Mouse (Mus musculus) stomach, embryonic 15.5 days (tissue): ENCODE measurements at regions not wholly inside any gene's neighbourhood (a gene's known extent, or its start where the extent isn't known, plus 50 kb on each side); places are given as distances from the start of the nearest gene placed in this dataset.
A peak's percentile ranks its signal among the peaks of the same experiment; 100 is the strongest.

Source experiments
- ATAC-seq: fragments of 200-750 bp; cut with Nextera tagmentation; 2 replicates; pipeline ENCODE4 v1.8.0; 2017; ENCODE audit warnings: low read depth, moderate number of reproducible peaks, moderate TSS enrichment; ENCODE audit not compliant: insufficient read depth, low FRiP score
- H3K27ac ChIP-seq: fragments of 300-500 bp; sonication (generic); 2 replicates; pipeline ENCODE4 v1.5.1; 2015; ENCODE audit warnings: mild to moderate bottlenecking, inconsistent platforms
- H3K27me3 ChIP-seq: fragments of 300-500 bp; sonication (generic); replicated peaks from 2 replicates; pipeline ENCODE4 v1.6.1; 2015; ENCODE audit warnings: inconsistent platforms
- H3K36me3 ChIP-seq: fragments of 300-500 bp; sonication (generic); 2 replicates; pipeline ENCODE4 v1.6.1; 2015; ENCODE audit warnings: inconsistent platforms
- H3K4me1 ChIP-seq: fragments of 300-500 bp; sonication (generic); 2 replicates; pipeline ENCODE4 v1.6.1; 2015; ENCODE audit warnings: inconsistent platforms
- H3K4me2 ChIP-seq: fragments of 300-500 bp; sonication (generic); 2 replicates; pipeline ENCODE4 v1.6.1; 2015; ENCODE audit warnings: mild to moderate bottlenecking, inconsistent platforms
- H3K4me3 ChIP-seq: fragments of 300-500 bp; sonication (generic); replicated peaks from 2 replicates; pipeline ENCODE4 v1.5.1; 2015; ENCODE audit warnings: inconsistent platforms
- H3K9ac ChIP-seq: fragments of 300-500 bp; sonication (generic); 2 replicates; pipeline ENCODE4 v1.6.1; 2015; ENCODE audit warnings: inconsistent platforms
- H3K9me3 ChIP-seq: fragments of 300-500 bp; sonication (generic); 2 replicates; pipeline ENCODE4 v1.6.1; 2016; ENCODE audit warnings: inconsistent platforms
- WGBS: fragments of 180-500 bp; shearing (Covaris S2); methylation state at CpG from one replicate; pipeline ENCODE4 v1.1.7; 2015; 5-methylcytosine and 5-hydroxymethylcytosine counted together

DNA sequence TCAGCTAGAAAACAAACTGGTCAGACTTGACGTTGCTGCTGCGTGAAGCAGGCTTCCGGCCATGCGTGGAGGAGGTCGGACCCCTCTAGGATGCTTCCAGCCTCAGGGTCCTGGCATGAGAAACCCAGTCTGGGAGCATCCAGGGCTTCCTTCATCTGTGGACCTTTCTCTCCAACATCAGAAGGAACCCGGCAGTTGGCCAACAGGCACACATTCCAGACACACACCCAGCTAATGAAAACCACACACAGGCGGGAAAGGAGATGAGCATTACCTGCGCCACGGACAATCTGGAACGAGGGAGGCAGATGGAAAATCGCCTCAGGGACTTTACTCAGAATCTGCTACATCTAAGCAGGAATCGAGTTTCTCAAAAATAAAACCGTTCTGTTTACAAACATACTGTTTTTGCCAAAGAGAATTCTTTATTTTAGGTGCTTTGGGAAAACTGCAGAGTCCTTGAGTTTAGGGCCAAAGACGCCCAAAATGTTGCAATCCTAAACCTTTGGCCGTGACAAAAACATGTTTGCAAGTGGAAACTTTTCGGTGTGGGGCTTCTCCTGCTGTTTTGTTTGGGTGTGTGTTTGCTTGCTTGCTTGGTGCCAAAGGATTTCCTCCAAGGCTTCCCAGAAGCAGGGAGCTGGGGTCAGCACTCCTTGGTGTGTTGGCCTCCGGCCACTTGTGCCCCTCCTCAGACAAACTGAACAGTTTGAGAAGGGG is 147.0 kb downstream of the Setd4 start:
- Histone ChIP-seq H3K9me3 (no peaks in the 10 kb centered on the region), H3K4me3 (no peak overlapping the region), H3K27ac (no peak overlapping the region), H3K36me3 (no peaks in the 10 kb centered on the region), H3K4me1 (peaks cover 5% of the 10 kb centered on the region; the same call in 1 of the 2 replicates), H3K27me3 (no peaks in the 10 kb centered on the region), H3K9ac (no peak overlapping the region), H3K4me2 (no peak overlapping the region)
- WGBS: 84% methylated on average over 17 of the region's 17 CpGs
- no peak for ATAC-seq

DNA sequence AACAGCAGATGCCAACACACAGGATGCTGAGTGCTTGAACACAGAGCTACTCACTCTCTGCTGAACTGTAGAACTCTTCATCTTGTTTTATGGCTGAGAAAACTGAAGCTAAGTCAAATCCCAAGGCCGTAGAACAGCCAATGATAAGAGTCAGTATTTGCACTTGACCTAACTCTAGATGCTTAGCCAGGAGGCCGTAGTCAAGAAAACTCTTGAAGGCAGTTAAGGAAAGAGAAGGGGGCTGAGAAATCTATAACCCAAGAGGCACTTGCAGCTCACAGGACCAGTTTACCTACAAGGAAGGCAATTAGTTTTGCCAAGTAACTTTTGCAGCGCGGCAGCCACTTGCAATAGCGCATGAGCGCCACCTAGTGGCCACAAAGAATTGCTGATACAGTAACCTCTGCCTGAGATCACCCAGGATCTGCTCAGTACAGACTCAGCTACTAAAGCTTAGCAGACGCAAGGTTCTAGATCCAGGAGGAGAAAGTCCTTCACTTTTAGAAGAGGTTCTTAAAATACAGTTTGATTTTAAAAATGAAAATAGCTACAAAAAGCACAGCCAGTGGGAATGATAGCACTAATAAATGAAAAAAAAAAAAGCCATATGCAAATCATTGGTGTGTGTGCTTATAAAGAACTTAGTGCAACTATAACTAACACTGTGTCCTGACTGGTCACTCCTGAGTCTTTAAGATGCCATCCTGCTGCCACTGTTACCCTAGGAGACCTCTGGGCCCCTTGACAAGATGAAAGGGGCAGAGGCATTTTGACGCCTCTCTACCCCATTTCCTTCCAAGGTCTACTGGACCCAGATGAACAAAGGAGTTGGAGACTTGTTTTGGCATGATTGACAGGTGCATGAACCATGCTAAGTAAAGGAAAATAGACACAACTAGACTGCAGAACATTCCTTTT is 149.5 kb downstream of the Setd4 start:
- no peaks in the 10 kb centered on the region; the same call in 1 of the 2 replicates for H3K4me1 ChIP-seq
- no peak overlapping the region for H3K4me3 ChIP-seq
- ATAC-seq: peak; percentile 47; the same call in 1 of the 2 replicates
- no peak overlapping the region for H3K9ac ChIP-seq
- 21% methylated on average over 8 of the region's 8 CpGs for WGBS
- no peaks in the 10 kb centered on the region for H3K9me3 ChIP-seq
- H3K27me3 ChIP-seq: no peaks in the 10 kb centered on the region
- no peak overlapping the region for H3K4me2 ChIP-seq
- no peak overlapping the region for H3K27ac ChIP-seq
- H3K36me3 ChIP-seq: no peaks in the 10 kb centered on the region

DNA sequence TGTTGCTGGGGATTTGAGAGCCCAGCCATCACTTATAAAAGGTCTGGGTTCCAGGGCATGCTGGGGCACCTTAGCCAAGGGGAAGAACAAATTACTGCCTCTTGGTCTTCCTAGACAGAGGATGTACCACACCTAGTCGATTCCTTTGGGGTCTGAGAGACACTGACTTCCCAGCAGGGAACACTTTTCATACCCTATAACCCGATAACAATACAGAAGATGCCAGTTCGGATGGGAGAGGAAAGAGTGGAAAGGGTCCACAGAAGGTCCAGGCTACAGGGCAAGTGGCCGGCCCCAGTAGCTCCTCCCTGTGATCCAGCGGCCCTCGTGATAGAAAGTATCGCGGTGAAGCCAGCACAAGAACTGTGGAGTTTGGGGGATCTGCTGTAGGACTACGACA is 150.8 kb downstream of the Setd4 start:
- Histone ChIP-seq H3K27ac (no peak overlapping the region), H3K36me3 (no peaks in the 10 kb centered on the region), H3K4me2 (no peak overlapping the region), H3K4me3 (no peak overlapping the region), H3K9me3 (no peaks in the 10 kb centered on the region), H3K9ac (no peak overlapping the region), H3K4me1 (no peaks in the 10 kb centered on the region), H3K27me3 (no peaks in the 10 kb centered on the region)
- WGBS: 82% methylated on average over 9 of the region's 9 CpGs
- ATAC-seq: no peak

- Histone ChIP-seq H3K36me3 (no peaks in the 10 kb centered on the region), H3K27me3 (no peaks in the 10 kb centered on the region), H3K9ac (no peak overlapping the region), H3K9me3 (no peaks in the 10 kb centered on the region), H3K27ac (no peak overlapping the region), H3K4me3 (no peak overlapping the region), H3K4me1 (no peaks in the 10 kb centered on the region), H3K4me2 (no peak overlapping the region)
- 85% methylated on average over 6 of the region's 6 CpGs for WGBS
- no peak for ATAC-seq
Measured at GRCm38 (mm10) chr16:93450896-93451295, 153.0 kb downstream of the Setd4 start.

DNA sequence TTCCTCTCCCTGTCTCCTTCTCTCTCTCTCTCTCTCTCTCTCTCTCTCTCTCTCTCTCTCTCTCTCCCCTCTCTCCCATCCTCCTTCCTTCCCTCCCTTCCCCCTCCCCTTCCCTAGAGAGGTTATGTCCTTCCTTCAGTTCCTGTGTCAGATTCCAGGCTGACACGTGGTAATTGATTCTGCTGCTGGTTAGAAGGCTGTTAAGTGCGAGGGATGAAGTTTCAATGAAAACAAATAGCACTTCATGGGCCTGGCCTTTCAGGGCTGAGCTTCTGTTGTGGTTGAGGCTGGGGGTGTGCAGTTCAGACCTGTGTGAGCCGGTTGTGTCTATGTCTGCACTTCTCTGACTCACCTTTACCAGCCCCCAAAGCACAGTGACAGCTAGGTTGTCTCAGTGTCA is 153.9 kb downstream of the Setd4 start:
- Histone ChIP-seq H3K9me3 (no peaks in the 10 kb centered on the region), H3K27ac (no peak overlapping the region), H3K9ac (no peak overlapping the region), H3K4me2 (no peak overlapping the region), H3K36me3 (no peaks in the 10 kb centered on the region), H3K4me1 (no peaks in the 10 kb centered on the region), H3K4me3 (no peak overlapping the region), H3K27me3 (no peaks in the 10 kb centered on the region)
- WGBS: 13% methylated on average over 3 of the region's 3 CpGs
- ATAC-seq: no peak

DNA sequence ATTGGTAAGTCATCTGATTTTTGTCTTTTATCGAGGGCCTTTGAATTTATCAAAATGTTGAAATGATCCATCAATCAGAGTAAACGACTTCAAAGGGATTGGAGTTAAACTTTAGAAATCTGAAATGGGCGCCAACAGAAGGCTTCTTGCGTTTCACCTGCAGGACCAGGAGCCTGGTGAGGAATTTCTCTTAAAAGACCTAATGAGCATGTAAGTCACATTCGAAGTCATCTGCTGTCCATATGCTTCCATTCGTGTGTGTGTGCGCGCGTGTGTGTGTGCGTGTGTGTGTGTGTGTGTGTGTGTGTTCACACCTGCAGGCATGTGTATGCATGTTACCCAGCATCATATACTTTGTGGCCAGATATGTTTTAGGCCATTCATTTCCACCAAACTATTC is 155.7 kb downstream of the Setd4 start:
- 73% methylated on average over 10 of the region's 10 CpGs for WGBS
- Histone ChIP-seq H3K4me1 (0 out of 2 replicates have a peak, but pooled peaks cover 4% of the 10 kb centered on the region), H3K27ac (no peak overlapping the region), H3K4me3 (no peak overlapping the region), H3K27me3 (no peaks in the 10 kb centered on the region), H3K36me3 (no peaks in the 10 kb centered on the region), H3K9me3 (no peaks in the 10 kb centered on the region), H3K4me2 (no peak overlapping the region), H3K9ac (no peak overlapping the region)
- no peak for ATAC-seq

DNA sequence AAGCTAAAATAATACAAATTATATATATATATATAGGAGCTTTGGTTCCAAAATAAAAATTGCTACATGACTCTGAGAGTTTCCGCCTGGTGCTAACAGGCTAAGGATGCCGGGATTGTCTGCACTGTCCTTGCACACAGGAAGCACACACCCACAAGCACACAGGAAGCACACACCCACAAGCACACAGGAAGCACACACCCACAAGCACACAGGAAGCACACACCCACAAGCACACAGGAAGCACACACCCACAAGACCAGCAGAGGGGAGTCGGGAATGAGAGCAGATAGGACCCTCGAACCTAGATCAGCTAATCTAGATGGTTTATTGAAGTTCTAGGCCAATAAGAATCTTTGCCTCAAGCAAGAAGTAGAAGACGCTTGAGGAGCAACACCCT is 156.9 kb downstream of the Setd4 start:
- H3K9me3 ChIP-seq: no peaks in the 10 kb centered on the region
- ATAC-seq: no peak
- no peaks in the 10 kb centered on the region for H3K36me3 ChIP-seq
- no peaks in the 10 kb centered on the region for H3K27me3 ChIP-seq
- WGBS: 78% methylated on average over 5 of the region's 5 CpGs
- no peak overlapping the region for H3K9ac ChIP-seq
- no peak overlapping the region for H3K4me2 ChIP-seq
- H3K4me3 ChIP-seq: no peak overlapping the region
- H3K4me1 ChIP-seq: 0 out of 2 replicates have a peak, but pooled peaks cover 13% of the 10 kb centered on the region
- peak overlapping the region; percentile 21; the same call in 1 of the 2 replicates for H3K27ac ChIP-seq

DNA sequence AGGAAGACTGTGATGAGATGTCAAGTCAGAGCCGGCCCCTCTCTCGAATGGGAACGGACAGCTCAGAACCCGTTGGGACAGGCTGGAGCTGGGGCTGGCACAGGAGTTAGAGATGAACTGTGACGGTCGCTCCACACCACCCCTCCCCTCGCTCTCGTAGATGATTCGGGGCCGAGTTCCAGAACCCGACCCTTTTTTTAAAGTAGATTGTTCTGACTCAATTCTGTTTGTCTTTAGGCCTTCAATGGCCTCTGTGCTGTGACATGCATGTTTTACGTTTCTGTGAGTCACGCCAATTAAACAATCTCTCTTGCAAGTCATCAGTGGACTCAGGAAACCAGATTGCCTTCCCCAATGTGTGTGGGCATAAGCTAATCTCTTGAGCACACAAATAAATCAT is 157.7 kb downstream of the Setd4 start:
- Histone ChIP-seq H3K27ac (peak overlapping the region; percentile 31; the same call in 1 of the 2 replicates), H3K4me1 (0 out of 2 replicates have a peak, but pooled peaks cover 13% of the 10 kb centered on the region), H3K36me3 (no peaks in the 10 kb centered on the region), H3K9ac (no peak overlapping the region), H3K27me3 (no peaks in the 10 kb centered on the region), H3K4me3 (no peak overlapping the region), H3K9me3 (no peaks in the 10 kb centered on the region), H3K4me2 (no peak overlapping the region)
- WGBS: 59% methylated on average over 13 of the region's 13 CpGs
- ATAC-seq: peak; percentile 61

- no peak overlapping the region for H3K4me3 ChIP-seq
- H3K4me2 ChIP-seq: peak overlapping the region; percentile 29
- H3K27ac ChIP-seq: peak overlapping the region; percentile 49
- WGBS: 17% methylated on average over 11 of the region's 11 CpGs
- H3K27me3 ChIP-seq: no peaks in the 10 kb centered on the region
- no peak overlapping the region for H3K9ac ChIP-seq
- H3K4me1 ChIP-seq: 0 out of 2 replicates have a peak, but pooled peaks cover 16% of the 10 kb centered on the region
- no peak for ATAC-seq
- H3K36me3 ChIP-seq: no peaks in the 10 kb centered on the region
- H3K9me3 ChIP-seq: no peaks in the 10 kb centered on the region
Measured at GRCm38 (mm10) chr16:93442837-93443236, 161.0 kb downstream of the Setd4 start.

- no peak overlapping the region for H3K27ac ChIP-seq
- no peak overlapping the region for H3K4me2 ChIP-seq
- H3K36me3 ChIP-seq: no peaks in the 10 kb centered on the region
- WGBS: 27% methylated on average over 14 of the region's 14 CpGs
- H3K9ac ChIP-seq: no peak overlapping the region
- H3K9me3 ChIP-seq: no peaks in the 10 kb centered on the region
- ATAC-seq: no peak
- H3K4me3 ChIP-seq: no peak overlapping the region
- H3K4me1 ChIP-seq: 0 out of 2 replicates have a peak, but pooled peaks cover 9% of the 10 kb centered on the region
- 0 out of 2 replicates have a peak, but pooled peaks cover 3% of the 10 kb centered on the region for H3K27me3 ChIP-seq
Measured at GRCm38 (mm10) chr16:93437608-93438425, 166.0 kb downstream of the Setd4 start.

GRCm38 (mm10) chr16:93436732-93437131 is 167.1 kb downstream of the Setd4 start:
- Histone ChIP-seq H3K4me2 (no peak overlapping the region), H3K4me1 (0 out of 2 replicates have a peak, but pooled peaks cover 3% of the 10 kb centered on the region), H3K27ac (no peak overlapping the region), H3K36me3 (no peaks in the 10 kb centered on the region), H3K9ac (no peak overlapping the region), H3K9me3 (no peaks in the 10 kb centered on the region), H3K4me3 (no peak overlapping the region), H3K27me3 (0 out of 2 replicates have a peak, but pooled peaks cover 3% of the 10 kb centered on the region)
- 53% methylated on average over 3 of the region's 3 CpGs for WGBS
- no peak for ATAC-seq
